Mouse (Mus musculus) forebrain, embryonic 11.5 days (tissue): ENCODE data around the gene Golph3. TPM values are rescaled to one million over a fixed set of nuclear protein-coding genes. Genes with fewer than 3 reads are reported as not detected.
A peak's percentile ranks its signal among the peaks of the same experiment; 100 is the strongest.
"Not testable (repeated sequence)": the region's sequence is repeated elsewhere in the genome, so short reads cannot be mapped to it uniquely, and the experiment has no call there.

Experiments
- ATAC-seq: fragments of 200-750 bp; cut with Nextera tagmentation; replicated peaks from 2 replicates; pipeline ENCODE4 v1.8.0; 2017; ENCODE audit warnings: moderate TSS enrichment; ENCODE audit not compliant: low FRiP score
- DNase-seq: peaks from one replicate; pipeline ENCODE4 v3.0.0-alpha.2; 2017; ENCODE audit warnings: low spot score
- H3K27ac ChIP-seq: fragments of 300-500 bp; sonication (generic); 2 replicates; pipeline ENCODE4 v1.5.1; 2014; ENCODE audit warnings: low read depth, low read length
- H3K27me3 ChIP-seq: fragments of 300-500 bp; sonication (generic); 2 replicates; pipeline ENCODE4 v1.6.1; 2014; ENCODE audit warnings: mild to moderate bottlenecking, low read length, mixed read lengths; ENCODE audit not compliant: control insufficient read depth, insufficient read depth
- H3K36me3 ChIP-seq: fragments of 300-500 bp; sonication (generic); 2 replicates; pipeline ENCODE4 v1.6.1; 2014; ENCODE audit warnings: mild to moderate bottlenecking, low read length, moderate library complexity, mixed read lengths; ENCODE audit not compliant: control insufficient read depth, insufficient read depth
- H3K4me1 ChIP-seq: fragments of 300-500 bp; sonication (generic); replicated peaks from 2 replicates; pipeline ENCODE4 v1.6.1; 2014; ENCODE audit warnings: low read length, mixed read lengths; ENCODE audit not compliant: control insufficient read depth, insufficient read depth
- H3K4me2 ChIP-seq: fragments of 300-500 bp; sonication (generic); 2 replicates; pipeline ENCODE4 v1.6.1; 2014; ENCODE audit warnings: low read depth, mild to moderate bottlenecking, low read length, moderate library complexity, mixed read lengths; ENCODE audit not compliant: severe bottlenecking
- H3K4me3 ChIP-seq: fragments of 300-500 bp; sonication (generic); 2 replicates; pipeline ENCODE4 v1.5.1; 2014; ENCODE audit warnings: low read depth, low read length
- H3K9ac ChIP-seq: fragments of 300-500 bp; sonication (generic); 2 replicates; pipeline ENCODE4 v1.6.1; 2014; ENCODE audit warnings: low read length
- H3K9me3 ChIP-seq: fragments of 300-500 bp; sonication (generic); 2 replicates; pipeline ENCODE4 v1.6.1; 2016; ENCODE audit warnings: low read length, mixed read lengths; ENCODE audit not compliant: control insufficient read depth
- WGBS: fragments of 180-500 bp; shearing (Covaris S2); extraction: QIAGEN DNeasy Blood & Tissue Kit; methylation state at CpG from one replicate; pipeline ENCODE4 v1.1.7; 2014; 5-methylcytosine and 5-hydroxymethylcytosine counted together
- polyA plus RNA-seq: library from polyadenylated mRNA; unstranded; fragments of >200 nt; fragmentation: Nextera tagmentation; extraction: Ambion mirVana; gene quantifications from 2 replicates; pipeline ENCODE4 v1.2.1, GENCODE M21; 2014

Golph3 gene
- polyA plus RNA-seq, 1 experiment from 2014 or later = 103 TPM

DNA sequence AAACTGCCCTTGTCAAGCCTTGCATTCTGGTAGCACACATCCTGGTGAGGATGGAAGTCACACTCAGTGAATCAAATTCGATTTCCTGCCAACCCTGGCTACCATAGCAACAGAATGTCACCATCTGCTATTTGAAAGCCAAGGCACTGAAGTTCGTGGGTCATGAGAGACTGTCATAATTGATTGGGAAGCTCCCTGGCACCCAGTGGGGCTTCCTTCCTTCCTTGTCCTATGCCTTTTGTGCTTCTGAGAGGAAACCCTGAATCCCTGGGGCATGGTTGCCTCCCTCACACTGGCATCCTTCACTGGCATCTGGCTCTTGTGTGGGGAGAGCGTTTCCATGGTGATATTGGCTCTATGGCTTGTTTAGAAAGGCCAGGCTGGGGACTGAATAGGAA is 44.8 kb downstream of the Golph3 start:
- H3K4me2 ChIP-seq = no peak overlapping the region
- H3K9me3 ChIP-seq = no peaks in the 10 kb centered on the region
- no peaks in the 10 kb centered on the region for H3K27me3 ChIP-seq
- H3K4me3 ChIP-seq = no peak overlapping the region
- no peak overlapping the region for H3K27ac ChIP-seq
- H3K36me3 ChIP-seq = no peaks in the 10 kb centered on the region
- H3K9ac ChIP-seq = no peak overlapping the region; the same call in 1 of the 2 replicates
- 27% methylated on average over 3 of the region's 3 CpGs for WGBS
- ATAC-seq = peak; percentile 74
- peak; percentile 64 for DNase-seq
- peaks cover 11% of the 10 kb centered on the region; the same call in 1 of the 2 replicates for H3K4me1 ChIP-seq

- WGBS = 95% methylated on average over 11 of the region's 11 CpGs
- H3K27me3 ChIP-seq, H3K9me3 ChIP-seq, H3K9ac ChIP-seq, ATAC-seq, DNase-seq, H3K27ac ChIP-seq, H3K4me3 ChIP-seq, H3K36me3 ChIP-seq, H3K4me2 ChIP-seq: not testable (repeated sequence)
- peaks cover 11% of the 10 kb centered on the region; the same call in 1 of the 2 replicates for H3K4me1 ChIP-seq
Measured at GRCm38 (mm10) chr15:12366580-12367305, 45.5 kb downstream of the Golph3 start.

DNA sequence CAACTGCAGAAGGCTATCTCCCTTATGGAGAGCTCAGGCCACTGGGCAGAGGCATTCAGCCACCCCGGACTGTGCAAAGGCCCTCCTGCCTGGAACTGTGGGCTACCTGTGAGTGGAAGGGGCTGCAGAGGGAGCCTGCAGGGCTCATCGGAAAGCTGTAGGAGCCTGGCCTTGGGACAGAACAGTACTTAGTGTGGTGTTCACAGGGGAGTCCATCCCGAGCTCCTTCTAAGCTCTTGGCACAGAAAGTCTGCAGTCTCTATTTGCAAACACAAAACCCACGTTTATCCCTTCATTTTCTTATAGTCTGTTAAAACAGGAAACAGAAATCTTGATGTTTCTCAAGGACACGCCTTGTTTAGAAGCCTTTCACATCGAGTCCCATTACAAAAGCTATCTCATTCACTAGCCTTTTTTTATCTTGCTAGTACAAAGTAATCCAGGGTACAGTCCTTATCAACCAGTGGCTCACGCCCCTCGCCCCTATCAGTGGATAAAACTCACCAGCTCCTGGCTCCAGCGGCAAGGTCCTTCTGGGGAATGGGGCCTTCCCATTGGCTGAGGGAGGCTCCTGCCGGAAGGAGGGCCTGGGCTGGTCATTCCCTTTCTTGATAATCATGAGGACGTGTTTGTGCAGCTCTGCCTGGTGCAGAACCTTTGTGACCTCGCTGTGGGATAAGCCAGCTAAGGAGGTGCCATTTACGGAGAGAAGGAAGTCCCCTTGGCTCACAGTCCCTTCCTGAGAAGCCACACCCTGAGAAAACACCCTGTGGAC is 46.2 kb downstream of the Golph3 start:
- Histone ChIP-seq H3K4me3 (no peak overlapping the region), H3K36me3 (no peaks in the 10 kb centered on the region), H3K27me3 (no peaks in the 10 kb centered on the region), H3K27ac (no peak overlapping the region), H3K9me3 (no peaks in the 10 kb centered on the region), H3K4me1 (peaks cover 11% of the 10 kb centered on the region; the same call in 1 of the 2 replicates), H3K9ac (no peak overlapping the region), H3K4me2 (no peak overlapping the region)
- WGBS = 53% methylated on average over 13 of the region's 13 CpGs
- no peak for DNase-seq
- ATAC-seq = no peak

- ATAC-seq (no peak), DNase-seq (no peak)
- WGBS = 74% methylated on average over 11 of the region's 11 CpGs
- Histone ChIP-seq H3K4me2 (no peak overlapping the region), H3K9ac (no peak overlapping the region), H3K27ac (no peak overlapping the region), H3K9me3 (no peaks in the 10 kb centered on the region), H3K4me3 (no peak overlapping the region), H3K27me3 (no peaks in the 10 kb centered on the region), H3K4me1 (peaks cover 11% of the 10 kb centered on the region; the same call in 1 of the 2 replicates), H3K36me3 (no peaks in the 10 kb centered on the region)
Measured at GRCm38 (mm10) chr15:12368357-12368756, 47.1 kb downstream of the Golph3 start.

- Histone ChIP-seq H3K9me3 (no peaks in the 10 kb centered on the region), H3K9ac (no peak overlapping the region), H3K27ac (no peak overlapping the region), H3K4me3 (no peak overlapping the region), H3K27me3 (no peaks in the 10 kb centered on the region), H3K4me1 (peaks cover 11% of the 10 kb centered on the region; the same call in 1 of the 2 replicates), H3K4me2 (no peak overlapping the region), H3K36me3 (no peaks in the 10 kb centered on the region)
- WGBS = 82% methylated on average over 4 of the region's 4 CpGs
- DNase-seq (no peak), ATAC-seq (no peak)
Measured at GRCm38 (mm10) chr15:12368850-12369249, 47.6 kb downstream of the Golph3 start.

DNA sequence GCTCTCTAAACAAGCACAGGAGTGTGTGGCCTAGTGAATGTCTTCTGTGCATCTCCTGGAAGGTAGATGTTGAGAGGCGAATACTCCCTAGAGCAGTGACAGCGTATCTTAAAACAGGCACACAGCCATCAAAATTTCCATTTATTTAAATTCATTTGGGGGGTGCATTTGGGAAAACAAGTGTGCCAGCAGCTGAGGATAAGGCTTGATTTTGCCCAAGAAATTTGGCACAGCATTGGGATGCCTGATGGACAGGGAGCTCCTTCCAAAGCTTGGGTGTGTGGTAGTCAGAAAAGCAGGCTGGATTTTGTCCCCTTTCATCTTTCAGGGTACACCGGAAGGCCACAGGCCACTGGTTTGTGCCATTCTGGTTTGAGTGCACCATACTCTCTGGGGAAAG is 48.8 kb downstream of the Golph3 start:
- Histone ChIP-seq H3K27me3 (no peaks in the 10 kb centered on the region), H3K36me3 (no peaks in the 10 kb centered on the region), H3K27ac (no peak overlapping the region), H3K4me1 (peaks cover 11% of the 10 kb centered on the region; the same call in 1 of the 2 replicates), H3K4me3 (no peak overlapping the region), H3K9me3 (no peaks in the 10 kb centered on the region), H3K9ac (no peak overlapping the region), H3K4me2 (no peak overlapping the region)
- no peak for ATAC-seq
- 90% methylated on average over 3 of the region's 3 CpGs for WGBS
- no peak for DNase-seq

DNA sequence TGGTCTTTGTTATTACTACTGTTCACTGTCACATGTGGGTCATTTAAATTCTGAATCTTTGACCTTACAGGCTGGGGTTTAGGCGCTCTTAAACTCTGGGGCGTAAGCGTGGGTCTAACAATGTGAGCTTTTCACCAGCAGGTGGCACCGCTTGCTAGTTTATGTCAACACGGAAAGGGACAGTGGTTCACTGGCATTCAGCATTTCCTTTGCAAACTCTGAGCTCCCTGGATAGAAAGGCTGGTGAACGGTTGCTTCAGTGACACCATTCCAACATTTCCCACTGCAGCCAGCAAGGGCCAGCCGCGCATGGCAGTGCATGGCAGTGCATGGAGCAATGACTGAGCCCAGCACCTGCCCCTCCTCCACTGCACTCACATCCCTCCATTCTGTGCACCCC is 49.9 kb downstream of the Golph3 start:
- ATAC-seq (peak; percentile 44), DNase-seq (peak; percentile 79)
- Histone ChIP-seq H3K4me2 (no peak overlapping the region), H3K9me3 (no peaks in the 10 kb centered on the region), H3K27me3 (no peaks in the 10 kb centered on the region), H3K9ac (no peak overlapping the region), H3K27ac (no peak overlapping the region), H3K4me3 (no peak overlapping the region), H3K36me3 (no peaks in the 10 kb centered on the region), H3K4me1 (peaks cover 11% of the 10 kb centered on the region; the same call in 1 of the 2 replicates)
- 9% methylated on average over 8 of the region's 8 CpGs for WGBS

GRCm38 (mm10) chr15:12373496-12373895 is 52.2 kb downstream of the Golph3 start:
- Histone ChIP-seq H3K27ac (no peak overlapping the region), H3K4me1 (peaks cover 4% of the 10 kb centered on the region; the same call in 1 of the 2 replicates), H3K4me3 (no peak overlapping the region), H3K9ac (no peak overlapping the region), H3K27me3 (no peaks in the 10 kb centered on the region), H3K36me3 (no peaks in the 10 kb centered on the region), H3K9me3 (no peaks in the 10 kb centered on the region), H3K4me2 (no peak overlapping the region)
- WGBS = 84% methylated on average over 14 of the region's 14 CpGs
- DNase-seq (no peak), ATAC-seq (no peak)
